Mouse (Mus musculus): ENCODE measurements around the gene Rnf180. TPM values are rescaled to one million over a fixed set of nuclear protein-coding genes. Genes with fewer than 3 reads are reported as not detected.

The Rnf180 gene
- 8.4 and 8.5 TPM in 2 replicates for polyA plus RNA-seq (2012; rRNA removed)

GRCm38 (mm10) chr13:105294715-105295114 is at the start of gene Rnf180:
TSS of gene Rnf180 (minus strand) at chr13:105294815.

GRCm38 (mm10) chr13:105081862-105082261 is 212.8 kb downstream of the Rnf180 start, which contains the start of gene 4933425L06Rik:
TSS of gene 4933425L06Rik (plus strand) at chr13:105082122.

Other genes starting within 250 kb of the Rnf180 start
- gene Rgs7bp, start 239.9 kb downstream of the Rnf180 start, polyA plus RNA-seq (2012; rRNA removed) = 1.4 and 1.7 TPM in 2 replicates
- gene 4933425L06Rik, start 212.7 kb downstream of the Rnf180 start, polyA plus RNA-seq (2012; rRNA removed) = not detected in 2 replicates
- gene Htr1a, start 148.8 kb upstream of the Rnf180 start, polyA plus RNA-seq (2012; rRNA removed) = not detected in 2 replicates

All from ovary, adult 2 months (tissue).